Mouse (Mus musculus): Measurements from ENCODE around the gene Fam189b.
A peak's percentile ranks its signal among the peaks of the same experiment; 100 is the strongest.
"Not testable (repeated sequence)": the region's sequence is repeated elsewhere in the genome, so short reads cannot be mapped to it uniquely, and the experiment has no call there.

The Fam189b gene

GRCm38 (mm10) chr3:89203142-89203514 is 20.2 kb downstream of the Fam189b start:
- DNase-seq (ENCODE audit: low read depth, low spot score) = no peak

GRCm38 (mm10) chr3:89206079-89206478 is 23.1 kb downstream of the Fam189b start:
- no peak for DNase-seq (ENCODE audit: low read depth, low spot score)

DNA sequence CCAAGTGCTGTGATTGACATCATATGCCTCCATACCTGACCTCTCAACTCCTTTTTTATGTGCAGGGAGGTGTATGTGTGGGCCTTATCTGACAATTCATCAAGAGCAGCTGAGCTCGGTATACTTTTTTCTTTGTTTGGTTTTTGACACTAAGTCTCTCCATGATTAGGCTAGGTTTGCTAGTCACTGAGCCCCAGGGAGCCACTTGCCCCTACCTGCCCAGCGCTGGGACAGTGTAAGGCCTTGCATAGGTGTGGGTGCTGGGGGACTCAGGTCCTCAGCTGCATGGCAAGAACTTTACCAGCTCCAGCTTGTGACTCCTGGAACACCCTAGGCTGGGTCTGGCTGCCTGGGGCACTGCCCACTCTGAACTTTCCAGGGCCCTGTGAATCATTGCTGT is 23.8 kb downstream of the Fam189b start:
- no peak for DNase-seq (ENCODE audit: low read depth, low spot score)

GRCm38 (mm10) chr3:89208075-89208657 is 25.2 kb downstream of the Fam189b start:
- DNase-seq (ENCODE audit: low read depth, low spot score) = no peak

DNA sequence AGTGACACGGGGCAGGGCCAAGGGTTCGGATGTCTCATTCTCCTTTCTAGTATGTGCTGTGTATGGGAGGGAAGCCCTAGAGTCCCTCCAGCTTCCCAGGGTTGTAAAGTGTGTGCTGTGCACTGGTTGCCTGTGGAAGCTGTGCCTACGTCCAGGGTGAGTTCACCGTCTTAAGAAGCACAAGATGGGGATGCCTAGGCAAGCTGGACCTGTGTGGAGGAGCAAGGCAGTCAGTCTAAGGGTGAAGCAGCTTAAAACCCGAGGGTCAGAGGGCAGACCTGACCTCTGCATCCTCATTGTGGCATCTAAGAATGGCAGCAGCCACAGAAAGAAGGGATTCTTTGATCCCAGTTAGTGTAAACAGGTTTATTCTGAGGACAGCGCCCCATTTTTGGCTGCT is 25.8 kb downstream of the Fam189b start:
- no peak for DNase-seq (ENCODE audit: low read depth, low spot score)

DNA sequence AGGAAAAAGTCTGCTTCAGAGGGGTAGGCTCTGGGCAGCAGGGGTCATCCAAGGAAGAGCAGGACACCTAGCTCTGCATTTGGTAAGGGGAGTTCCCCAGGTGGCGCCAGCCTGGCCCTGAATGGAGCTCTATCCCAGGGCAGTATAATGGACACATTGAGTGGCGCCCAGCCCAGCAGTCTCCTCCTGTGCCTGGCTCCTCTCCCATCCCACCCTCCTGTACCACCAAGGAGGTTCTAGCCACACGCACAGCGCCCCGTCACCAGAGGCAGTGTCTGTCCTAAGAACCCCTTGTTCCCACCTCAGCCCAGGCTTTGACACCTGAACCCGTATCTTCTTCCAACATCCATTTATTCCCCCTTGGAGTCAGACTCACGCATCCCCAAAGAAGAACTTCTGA is 26.8 kb downstream of the Fam189b start:
- no peak for DNase-seq (ENCODE audit: low read depth, low spot score)

- DNase-seq (ENCODE audit: low read depth, low spot score) = no peak
Measured at GRCm38 (mm10) chr3:89210162-89210561, 27.2 kb downstream of the Fam189b start.

- no peak for DNase-seq (ENCODE audit: low read depth, low spot score)
Measured at GRCm38 (mm10) chr3:89210731-89211130, 27.8 kb downstream of the Fam189b start.

DNA sequence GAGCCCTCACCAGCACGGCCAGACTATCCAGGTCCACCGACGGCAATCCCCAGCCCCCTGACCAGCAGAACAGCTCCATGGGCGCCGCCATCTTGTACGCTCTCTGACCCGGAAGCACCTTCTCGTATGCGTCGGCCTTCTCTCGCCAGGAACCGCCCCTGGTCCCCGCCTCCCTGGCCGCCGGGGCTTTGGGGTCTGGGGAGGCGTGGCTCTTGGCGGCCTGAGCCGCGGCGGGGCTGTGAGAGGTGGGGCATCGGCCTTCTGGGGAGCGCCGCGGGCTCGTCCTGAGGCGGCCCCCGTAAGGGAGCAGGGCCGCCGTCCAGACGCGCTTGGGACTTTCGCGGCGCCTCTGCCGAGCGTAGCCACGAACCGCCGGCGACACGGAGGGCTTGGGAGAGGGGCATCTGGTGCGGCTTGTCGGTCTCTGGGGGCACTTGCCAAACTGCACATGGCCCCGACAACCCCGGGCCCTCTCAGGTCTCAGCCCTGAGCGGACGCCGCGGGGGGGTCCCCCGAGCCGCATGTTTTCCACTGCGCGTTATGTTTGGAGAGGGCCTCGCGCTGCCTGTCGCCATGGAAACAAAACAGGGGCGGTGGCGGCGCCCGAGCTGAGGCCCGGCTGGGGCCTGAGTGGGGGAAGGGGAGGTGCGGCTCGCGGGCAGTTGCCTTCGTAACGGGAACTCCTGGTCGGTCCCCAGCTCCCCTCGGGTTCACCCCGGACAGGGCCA is 31.0 kb downstream of the Fam189b start:
- peak; percentile 80 for DNase-seq (ENCODE audit: low read depth, low spot score)

DNA sequence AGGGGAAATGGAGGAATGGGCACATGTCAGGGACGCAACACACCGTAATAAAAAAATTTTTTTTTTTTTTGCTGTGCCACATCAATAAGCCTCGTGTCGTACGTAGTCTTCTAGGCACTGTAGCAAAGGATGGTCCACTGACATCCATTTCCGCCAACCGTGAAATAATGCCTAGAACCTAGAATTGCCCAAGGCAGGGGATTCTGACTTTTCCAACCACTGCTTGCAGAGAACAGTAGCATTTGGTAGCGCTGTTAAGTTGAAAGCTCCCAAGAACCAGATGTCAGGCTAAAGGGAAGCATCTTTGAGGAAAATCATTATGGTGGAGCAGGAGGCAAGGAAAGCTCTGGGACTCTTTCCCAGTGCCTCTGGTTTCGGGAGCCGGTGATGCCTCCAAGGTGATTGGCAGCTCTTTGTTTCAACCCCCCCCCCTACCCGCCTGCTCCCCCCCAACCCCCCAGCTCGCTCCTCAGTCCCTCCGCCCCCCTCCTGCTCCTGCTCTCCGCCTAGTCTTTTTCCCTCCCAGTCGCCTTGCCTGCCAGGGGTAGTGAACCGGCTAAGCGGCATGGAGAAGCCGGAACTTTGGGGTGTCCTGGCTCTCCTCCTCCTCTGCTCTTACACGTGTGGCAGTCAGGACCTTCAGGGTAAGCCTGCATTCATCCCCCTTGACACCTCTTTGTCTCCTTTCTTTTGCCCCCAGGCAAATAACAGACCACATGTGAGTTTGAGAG is 31.9 kb downstream of the Fam189b start, which contains the start of gene Thbs3:
Gene Thbs3, plus strand, starts transcription at position 500 of the 731 bp plus-strand sequence.
- DNase-seq (ENCODE audit: low read depth, low spot score) = no peak

DNA sequence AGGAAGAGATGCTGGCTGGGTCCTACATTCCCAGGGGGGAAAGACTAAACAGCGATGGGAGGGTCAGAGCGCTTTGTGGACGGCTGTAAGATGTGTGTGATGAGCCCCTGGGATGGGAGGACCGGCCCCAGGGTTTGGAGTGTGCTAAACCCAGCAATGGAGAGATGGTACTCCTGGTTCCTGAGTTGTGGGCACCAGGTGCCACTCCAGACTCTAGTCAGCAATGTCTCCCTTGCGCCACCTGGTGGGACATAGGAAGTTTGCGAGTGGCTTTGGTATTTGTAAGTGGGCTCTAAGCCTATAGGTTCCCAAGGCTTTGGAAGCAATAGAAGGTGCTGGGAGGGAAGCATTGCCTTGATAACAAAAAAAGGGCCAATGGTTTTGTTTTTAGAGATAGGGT is 32.9 kb downstream of the Fam189b start:
- DNase-seq (ENCODE audit: low read depth, low spot score) = peak; percentile 70

DNA sequence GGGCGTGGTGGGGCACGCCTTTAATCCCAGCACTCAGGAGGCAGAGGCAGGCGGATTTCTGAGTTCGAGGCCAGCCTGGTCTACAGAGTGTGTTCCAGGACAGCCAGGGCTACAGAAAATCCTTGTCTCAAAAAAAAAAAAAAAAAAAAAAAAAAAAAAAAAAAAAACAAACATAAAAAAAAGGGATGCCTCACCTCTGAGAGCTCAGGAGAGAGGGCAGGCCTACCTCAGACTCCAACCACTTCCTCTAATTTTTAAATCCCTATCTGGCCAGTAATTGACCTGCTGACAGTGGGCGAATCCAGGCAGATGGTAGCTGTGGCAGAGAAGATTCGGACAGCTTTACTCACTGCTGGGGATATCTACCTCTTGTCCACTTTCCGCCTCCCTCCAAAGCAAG is 33.5 kb downstream of the Fam189b start:
- DNase-seq (ENCODE audit: low read depth, low spot score) = not testable (repeated sequence)

DNA sequence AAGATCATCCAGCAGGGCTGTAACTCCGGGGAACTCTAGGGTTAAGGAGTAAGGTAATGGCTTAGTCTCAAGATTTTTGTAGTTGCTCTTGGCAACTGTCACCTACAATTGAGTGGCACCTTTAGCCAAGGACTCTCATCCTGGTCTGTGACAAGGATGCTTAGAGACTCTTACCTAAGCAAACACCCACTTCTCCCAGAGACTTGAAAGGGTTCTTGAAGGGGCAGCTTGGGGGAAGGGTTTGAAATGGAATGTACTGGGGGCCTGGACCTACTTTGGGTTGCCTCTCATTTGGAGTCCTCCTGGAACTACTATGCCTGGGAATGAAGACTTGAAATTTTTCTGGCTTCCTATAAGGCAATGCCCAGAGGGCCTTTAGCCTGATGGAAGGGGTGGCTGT is 35.3 kb downstream of the Fam189b start:
- DNase-seq (ENCODE audit: low read depth, low spot score) = no peak

- no peak for DNase-seq (ENCODE audit: low read depth, low spot score)
Measured at GRCm38 (mm10) chr3:89219546-89219945, 36.6 kb downstream of the Fam189b start.

GRCm38 (mm10) chr3:89221167-89221566 is 38.2 kb downstream of the Fam189b start:
- DNase-seq (ENCODE audit: low read depth, low spot score) = no peak

DNA sequence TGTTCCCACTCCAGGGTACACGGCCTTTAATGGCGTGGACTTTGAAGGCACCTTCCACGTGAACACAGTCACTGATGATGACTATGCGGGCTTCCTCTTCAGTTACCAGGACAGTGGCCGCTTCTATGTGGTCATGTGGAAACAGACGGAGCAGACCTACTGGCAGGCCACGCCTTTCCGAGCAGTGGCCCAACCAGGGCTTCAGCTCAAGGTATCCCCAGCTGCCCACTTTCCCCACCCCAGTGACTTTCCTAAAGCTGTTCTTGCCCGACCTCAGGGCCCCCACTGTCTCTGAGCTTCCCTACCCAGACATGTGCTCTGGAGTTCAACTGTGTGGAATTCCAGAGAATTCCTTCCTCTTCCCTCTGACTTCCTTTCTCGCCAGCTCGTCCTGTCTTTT is 41.9 kb downstream of the Fam189b start:
- no peak for DNase-seq (ENCODE audit: low read depth, low spot score)

DNA sequence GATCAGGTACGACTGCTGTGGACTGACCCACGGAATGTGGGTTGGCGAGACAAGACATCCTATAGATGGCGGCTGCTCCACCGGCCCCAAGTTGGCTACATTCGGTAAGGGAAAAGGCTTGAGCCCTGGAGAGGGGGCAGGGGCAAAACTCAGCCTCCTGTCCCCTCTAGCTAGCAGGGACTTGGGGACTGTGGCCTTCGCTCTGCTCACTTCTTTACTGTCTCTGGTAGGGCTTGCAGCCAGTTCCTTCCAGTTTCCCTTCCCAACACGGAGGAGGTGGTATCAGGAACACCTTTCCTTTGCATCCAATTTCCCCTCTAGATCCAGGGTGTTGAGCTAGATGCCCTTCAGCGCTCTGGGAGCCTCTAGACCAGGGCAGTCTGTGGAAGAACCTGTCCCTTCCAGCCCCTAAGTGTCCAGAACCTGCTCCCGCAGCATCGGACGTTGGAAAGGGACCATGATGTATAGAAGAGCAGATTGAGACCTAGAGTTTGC is 42.4 kb downstream of the Fam189b start:
- no peak for DNase-seq (ENCODE audit: low read depth, low spot score)

GRCm38 (mm10) chr3:89225918-89226317 is 43.0 kb downstream of the Fam189b start:
- DNase-seq (ENCODE audit: low read depth, low spot score) = no peak

GRCm38 (mm10) chr3:89226361-89226760 is 43.4 kb downstream of the Fam189b start:
- no peak for DNase-seq (ENCODE audit: low read depth, low spot score)

GRCm38 (mm10) chr3:89226900-89227299 is 44.0 kb downstream of the Fam189b start, which contains the start of gene Mtx1:
Gene Mtx1, minus strand, starts transcription at chr3:89227088.
- no peak for DNase-seq (ENCODE audit: low read depth, low spot score)

DNA sequence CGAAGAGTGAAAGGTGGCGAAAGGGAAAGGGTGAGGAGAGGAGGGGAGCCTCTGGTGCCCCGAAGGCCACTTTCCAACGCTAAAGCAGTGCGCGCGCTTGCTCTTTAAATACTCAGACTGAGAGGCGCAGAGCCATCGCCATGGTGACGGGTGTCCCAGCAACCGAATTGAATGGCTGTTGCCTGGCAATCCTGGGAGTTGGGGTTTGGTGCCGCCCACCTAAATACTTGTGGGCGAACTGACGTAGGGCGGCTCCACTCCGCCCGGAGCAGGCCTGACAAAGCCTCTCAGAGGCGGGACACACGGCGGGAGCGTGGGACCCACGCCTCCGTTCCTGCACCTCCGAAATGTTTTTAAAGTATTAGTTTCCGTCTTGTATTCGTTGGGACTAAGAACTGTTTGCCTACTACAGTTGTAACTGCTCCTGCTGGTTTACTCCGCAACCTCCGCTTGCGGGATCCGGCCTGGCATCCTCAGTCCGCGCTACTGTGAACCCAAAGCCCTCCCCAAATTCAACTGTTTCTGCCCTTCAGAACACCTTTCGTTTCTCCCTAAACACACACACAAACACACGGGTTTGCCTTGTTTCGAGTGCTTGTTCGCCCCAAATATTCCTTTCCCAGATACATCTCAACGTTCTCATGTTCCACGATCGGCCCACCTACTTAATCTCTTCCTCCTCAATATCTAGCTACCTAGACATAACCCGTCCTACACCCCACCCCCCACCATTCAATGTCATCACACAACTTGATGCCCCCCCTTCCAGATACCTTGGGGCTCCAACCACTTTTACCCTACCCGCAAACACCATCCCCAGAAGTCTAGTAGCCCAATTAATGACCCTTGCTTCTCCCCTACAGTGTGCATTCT is 44.6 kb downstream of the Fam189b start:
- no peak for DNase-seq (ENCODE audit: low read depth, low spot score)

DNA sequence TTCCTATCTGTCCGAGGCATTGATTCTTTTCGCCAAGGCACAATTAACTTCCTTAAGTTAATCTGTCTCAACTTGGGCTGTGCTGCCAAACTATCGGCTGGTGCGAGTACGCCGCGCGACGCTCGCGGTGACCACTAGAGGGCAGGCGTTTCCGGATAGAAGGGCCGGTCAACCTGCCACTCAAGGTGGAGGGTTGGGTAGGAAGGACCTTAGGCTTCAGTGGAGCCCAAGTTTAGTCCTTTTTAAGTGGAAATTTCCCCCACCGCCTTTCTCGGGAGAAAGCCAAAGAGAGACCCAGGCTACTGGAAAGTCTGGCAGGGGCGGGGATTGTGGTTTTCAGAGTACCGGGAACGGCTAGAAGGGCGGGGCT is 45.2 kb downstream of the Fam189b start:
- peak; percentile 56 for DNase-seq (ENCODE audit: low read depth, low spot score)

Measured in retina, adult 2 months (tissue).